Mouse (Mus musculus) granulocyte monocyte progenitor cell, adult 5-6 weeks (primary cell): ENCODE measurements around the gene Tmem238. TPM values are rescaled to one million over a fixed set of nuclear protein-coding genes. Genes with fewer than 3 reads are reported as not detected.
A peak's percentile ranks its signal among the peaks of the same experiment; 100 is the strongest.
"Not testable (repeated sequence)": the region's sequence is repeated elsewhere in the genome, so short reads cannot be mapped to it uniquely, and the experiment has no call there.

Experiments
- ATAC-seq: replicated peaks from 2 replicates; pipeline ENCODE4 v1.8.0; 2016; ENCODE audit warnings: mild to moderate bottlenecking, moderate TSS enrichment, inconsistent platforms; ENCODE audit not compliant: poor library complexity, severe bottlenecking
- total RNA-seq, 2 experiments: library from RNA; stranded (forward) in 1 of 2; stranded (reverse) in 1 of 2; fragments of 200-712, 200-1000 nt in 1 of 2; fragments of >200 nt in 1 of 2; fragmentation: Nextera tagmentation in 1 of 2; gene quantifications; 2 replicates each; pipeline ENCODE4 v1.2.3; 2014 to 2017

Gene Tmem238
- total RNA-seq, 2 experiments from 2014 or later = 6.2 to 7.6 TPM

DNA sequence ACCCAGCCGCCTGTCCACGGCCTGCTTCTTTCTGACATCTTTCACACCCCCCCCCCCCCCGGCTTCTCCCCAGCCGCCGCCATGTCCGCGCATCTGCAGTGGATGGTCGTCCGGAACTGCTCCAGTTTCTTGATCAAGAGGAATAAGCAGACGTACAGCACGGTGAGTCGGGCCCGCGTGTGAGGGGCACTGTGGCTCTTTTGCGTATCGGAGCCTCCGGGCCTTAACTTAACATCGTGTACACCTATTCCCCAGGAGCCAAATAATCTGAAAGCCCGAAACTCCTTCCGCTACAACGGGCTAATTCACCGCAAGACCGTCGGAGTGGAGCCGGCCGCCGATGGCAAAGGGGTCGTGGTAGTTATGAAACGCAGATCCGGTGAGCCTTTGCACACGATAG, 3.8 kb upstream of the Tmem238 start:
- not testable (repeated sequence) for ATAC-seq

DNA sequence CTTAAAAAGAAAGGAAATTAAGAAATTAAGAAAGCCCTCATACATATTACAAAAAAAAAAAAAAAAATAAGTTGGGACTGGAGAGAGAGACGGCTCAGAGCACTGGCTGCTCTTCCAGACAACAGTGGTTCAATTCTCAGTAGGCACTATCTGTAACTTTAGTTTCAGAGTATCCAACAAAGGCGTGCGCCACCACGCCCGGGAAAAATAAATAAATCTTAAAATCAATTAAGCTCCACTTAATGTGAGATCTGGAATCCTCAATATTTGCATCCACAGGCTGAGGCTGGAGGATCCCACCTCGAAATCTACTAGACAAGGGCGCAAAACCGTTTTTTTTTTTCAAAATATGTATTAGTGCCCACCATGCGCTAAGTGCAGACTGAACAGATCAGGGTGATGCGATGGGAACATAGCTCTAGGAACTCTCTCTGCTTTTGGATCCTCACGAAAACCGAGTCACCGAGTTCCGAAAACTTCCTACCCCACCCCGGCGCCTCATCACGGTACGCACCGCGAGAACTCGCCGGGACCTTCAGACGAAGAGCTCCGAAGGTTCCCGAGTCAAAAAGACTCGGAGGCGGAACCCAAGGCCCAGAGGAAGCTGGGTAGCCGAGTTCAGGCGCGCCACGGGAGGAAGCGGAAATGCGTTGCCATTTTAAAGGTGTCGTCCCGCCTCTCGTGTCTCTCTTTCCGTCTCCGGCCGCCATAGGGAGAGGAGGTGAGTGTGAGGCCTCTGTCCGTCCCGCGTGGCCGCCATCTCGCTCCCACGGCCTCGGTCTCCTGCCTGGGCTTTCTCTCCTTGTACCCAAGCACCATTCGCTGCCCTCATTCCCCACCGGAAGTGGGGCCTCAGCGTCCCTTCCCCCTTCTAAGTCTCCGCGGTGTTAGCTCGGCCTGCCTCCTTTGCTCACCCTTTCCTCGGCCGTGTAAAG, 3.1 kb upstream of the Tmem238 start, which contains the start of gene Rpl28:
Rpl28 (plus strand) TSS at position 597 of the 935 bp plus-strand sequence.
- ATAC-seq = peak; percentile 79

DNA sequence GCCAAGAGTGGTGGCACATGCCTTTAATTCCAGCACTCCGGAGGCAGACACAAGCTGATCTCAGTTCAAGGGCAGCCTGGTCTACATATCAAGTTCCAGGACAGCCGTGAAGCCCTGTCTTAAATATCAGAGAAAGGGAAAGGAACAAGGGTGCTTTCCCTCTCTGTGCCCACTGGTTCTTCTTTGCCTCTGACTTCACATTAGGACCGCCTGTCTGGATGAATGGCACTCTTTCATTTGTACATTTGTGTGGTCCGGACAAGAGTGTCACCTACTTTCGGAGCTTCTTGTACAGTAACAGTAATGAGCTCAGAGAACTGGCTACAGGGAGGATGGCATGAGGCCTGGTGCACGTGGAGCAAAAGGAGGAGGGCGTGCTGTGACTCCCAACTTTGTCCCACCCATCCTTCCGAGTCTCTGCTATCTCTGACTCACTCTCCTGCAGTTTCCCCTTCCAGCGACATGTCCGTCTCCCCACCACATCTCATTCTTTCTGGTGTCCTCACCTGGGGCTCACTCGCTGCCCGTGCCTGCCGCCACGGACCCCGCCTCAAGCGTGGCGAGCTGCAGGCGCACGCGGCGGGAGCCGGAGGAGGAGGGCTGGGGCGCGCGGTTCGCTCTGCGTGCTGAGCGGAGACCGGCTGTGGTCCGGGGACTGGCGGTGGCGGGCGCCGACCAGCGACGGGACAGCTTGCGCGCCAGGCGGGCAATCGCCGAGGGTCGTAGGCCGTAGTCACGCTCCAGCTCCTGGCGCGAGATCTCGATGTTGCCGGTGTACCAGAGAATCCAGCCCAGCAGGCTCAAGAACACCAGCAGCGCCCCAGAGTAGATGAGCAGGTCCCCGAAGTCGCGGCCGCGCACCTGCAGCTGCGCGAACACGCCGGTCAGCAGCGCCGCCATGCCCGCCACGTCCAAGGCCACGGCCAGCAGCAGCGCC, 689 bp downstream of the Tmem238 start:
- peak; percentile 32 for ATAC-seq

DNA sequence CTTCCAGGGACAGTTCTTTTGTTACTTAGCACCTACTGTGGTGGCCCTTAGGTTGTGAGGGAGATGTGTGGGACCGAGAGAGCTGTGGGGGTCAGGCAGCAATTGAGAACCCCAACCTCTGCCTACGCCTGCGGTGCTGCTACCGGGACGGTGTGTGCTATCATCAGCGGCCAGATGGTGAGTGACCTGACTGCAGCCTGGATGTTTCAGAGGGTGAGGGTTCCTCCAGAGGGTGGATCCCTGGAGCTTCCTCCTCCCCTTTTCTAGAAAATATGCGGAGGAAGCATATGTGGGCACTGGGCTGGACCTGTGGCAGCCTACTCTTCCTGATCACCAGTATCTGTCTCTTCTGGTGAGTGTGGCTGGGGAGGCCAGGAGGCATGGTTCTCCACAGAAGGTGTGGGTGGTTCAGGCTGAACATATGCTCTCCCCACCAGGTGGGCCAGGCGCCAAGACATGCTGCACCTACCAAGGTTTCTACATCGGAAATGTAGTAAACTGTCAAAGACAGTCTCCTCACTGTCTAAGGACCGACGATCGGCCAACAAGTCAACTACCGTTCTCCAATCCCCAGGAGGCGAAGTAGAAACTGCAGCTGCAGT, 5.7 kb downstream of the Tmem238 start:
- ATAC-seq = no peak

DNA sequence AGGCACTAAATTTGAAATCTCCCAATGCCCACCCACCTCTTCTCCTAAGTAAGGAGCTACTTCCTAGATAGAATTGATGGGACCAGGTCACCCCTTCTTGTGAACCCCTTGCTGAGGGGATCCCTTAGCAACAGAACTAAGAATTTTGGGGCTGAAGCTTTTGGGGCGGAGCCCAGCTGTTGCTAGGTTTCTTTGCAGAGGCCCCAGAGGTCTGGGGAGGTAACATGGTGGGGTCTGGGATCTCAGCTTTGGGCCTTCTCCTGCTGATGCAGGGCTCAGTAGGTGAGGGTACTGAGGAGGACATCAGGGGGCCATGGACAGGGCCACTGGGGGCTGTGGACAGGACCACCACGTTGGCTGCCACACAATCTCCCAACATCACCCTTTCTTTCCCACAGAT, 6.7 kb downstream of the Tmem238 start, which contains the start of the genes Il11 and Tmem190:
Il11 (minus strand) TSS at position 101 of the 400 bp plus-strand sequence.
Tmem190 (plus strand) TSS at position 179 of the 400 bp plus-strand sequence.
- ATAC-seq = no peak

DNA sequence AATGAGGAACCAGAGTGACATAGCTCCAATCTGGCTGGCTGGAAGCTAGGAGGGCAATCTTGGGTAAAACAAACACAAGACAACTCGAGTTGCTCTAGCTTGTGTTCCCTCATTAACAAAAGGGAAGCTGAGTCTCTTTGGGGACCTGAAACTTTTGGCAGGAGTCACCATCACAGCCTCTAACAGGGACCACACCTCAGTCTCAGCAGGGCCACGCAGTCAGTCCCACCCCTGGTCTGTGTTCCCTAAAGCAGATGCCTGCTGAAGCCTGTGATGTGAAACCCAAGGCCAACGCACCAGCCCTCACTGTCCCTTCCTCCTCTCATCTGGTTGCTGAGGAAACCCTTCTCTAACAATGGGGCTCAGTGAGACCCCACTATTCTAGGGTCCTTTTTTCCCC, 7.3 kb downstream of the Tmem238 start:
- peak; percentile 51 for ATAC-seq

DNA sequence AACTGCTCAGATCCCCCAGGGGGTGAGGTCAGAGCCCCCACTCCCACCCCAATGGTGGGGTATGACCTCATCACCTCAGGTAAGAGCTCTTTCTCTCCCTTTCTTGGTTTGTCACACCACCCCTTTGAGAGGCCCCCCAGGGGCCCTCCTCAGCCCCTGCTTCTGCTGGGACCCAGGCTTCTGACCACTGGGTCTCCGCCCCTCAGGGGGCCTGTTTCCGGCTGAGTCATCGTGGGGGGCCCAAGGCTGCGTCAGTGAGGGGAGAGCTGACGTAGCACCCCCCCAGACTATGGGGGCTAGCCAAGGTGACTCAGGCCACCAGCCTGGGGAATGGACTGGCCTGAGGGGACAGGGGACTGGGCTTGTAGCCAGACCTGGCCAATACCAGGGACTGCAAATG, 9.5 kb downstream of the Tmem238 start:
- ATAC-seq = peak; percentile 31

DNA sequence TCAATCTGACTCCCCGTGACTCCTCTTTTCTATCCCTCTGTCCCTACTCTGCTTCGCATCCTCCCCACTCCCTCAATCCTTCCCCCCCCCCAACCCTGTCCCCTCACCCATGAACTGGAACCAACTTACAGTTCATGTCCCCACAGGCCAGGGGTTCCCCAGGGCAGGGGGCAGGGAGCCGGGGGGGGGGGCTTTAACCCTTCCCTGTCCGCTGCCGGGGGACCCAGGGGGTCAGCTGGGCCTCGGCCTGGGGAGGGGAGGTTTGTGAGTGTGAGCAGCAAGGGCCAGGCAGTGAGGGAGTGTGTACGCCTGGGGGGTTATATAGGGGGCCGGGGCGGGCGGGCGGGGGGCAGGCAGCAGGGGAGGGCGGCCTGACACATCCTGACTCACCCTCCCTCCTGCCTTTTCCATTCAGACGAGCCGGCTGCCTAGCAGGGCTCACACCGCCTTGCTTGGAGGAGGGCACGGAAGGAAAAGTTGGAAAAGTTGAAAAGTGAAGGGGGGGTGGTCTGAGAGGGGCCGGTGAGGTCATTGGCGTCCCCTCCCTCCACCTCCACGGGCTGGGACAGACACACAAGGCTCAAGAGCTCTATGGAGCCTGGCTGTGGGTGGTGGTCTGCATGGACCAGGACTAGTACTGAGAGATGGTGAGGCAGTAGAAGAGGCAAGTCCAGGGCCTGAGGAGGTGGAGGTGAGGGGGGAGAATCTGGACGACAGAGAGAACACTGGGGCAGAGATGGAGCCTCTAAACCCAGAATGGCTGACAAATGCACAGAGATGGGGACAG, 11.4 kb downstream of the Tmem238 start:
- no peak for ATAC-seq

DNA sequence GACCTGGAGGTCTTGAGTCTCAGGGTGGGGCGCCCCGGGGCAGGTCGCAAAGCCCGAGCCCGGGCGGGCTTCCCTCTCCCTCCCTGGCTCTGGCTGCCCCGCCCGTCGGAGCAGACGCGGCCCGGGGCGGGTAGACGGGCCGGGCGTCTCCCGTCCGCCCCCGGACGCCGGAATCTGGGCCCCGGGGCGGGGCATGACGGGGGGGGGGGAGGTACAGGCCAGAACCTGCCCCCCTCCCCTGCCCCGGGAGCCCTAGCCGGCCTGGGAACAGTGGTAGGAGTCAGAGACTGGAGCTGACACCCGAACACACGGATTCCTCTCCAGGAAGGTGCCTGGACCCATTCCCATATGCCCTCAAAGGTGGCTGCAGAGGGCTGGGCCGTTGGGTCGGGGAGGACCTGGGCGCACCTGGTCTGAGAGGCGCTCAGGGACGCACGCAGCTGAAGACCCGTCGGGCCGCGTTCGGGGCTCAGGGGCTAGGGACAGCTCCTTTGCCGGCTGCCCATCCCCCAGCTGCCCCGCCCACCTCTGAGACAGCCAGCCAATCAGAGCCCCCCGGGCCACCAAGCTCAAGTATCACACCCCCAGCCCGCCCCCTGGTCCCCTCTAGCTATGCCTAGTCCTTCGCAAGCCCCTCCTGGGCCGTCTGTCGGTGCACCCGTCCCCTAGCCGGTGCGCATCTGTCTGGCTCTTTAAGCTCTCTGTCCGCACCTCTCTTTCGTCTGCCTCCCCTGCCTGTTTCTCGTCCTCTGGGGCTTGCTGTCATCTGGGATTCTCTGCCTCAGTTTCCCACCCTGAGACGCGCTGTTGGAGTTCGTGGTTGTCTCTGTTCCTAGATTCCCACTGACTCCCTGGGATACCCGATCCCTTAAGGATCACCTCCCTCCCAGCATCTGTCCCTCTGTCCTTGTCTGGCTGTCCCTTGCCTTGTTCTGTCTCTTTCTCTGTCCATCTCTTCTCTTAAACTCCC, 12.3 kb downstream of the Tmem238 start:
- ATAC-seq = peak; percentile 39; the same call in 1 of the 2 replicates

DNA sequence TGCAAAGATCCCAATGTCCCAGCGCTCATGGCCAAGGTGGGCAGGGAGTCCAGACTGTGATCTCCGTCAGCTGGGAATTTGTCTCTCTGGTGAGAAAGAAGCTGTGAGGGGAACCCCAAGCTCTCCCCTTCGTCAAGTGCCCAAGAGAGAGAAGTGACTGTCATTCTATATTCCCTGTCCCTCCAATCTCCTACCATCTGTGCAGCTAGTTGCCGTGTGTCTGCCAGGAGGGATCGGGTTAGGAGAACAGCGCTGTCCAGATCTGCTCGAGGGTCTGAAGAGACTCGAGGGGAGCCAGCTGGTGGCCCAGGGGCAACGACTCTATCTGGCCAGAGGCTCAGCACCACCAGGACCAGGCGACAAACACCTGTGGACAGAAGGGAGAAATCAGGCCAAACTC, 13.3 kb downstream of the Tmem238 start:
- ATAC-seq = no peak

DNA sequence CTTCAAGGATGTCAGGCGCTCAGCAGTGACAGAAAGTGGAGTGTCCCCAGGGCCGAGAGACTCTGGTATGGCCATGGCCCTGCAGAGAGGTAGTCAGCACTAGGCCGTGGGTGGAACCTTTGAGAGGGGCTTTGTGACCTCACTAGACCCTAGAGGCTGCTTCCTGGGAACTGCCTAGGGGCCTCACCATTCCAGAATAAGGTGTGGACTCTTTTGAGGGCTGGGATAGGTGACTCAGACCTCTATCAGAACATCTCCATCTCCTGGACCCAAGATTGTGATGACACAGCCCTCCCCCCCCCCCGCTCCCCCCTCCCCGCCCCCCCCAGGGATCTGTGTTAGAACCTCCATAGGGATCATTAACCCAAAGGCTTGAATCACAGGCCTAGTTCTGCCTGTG, 18.3 kb downstream of the Tmem238 start, which contains the start of gene Fam71e2:
Fam71e2 (minus strand) TSS at position 101 of the 400 bp plus-strand sequence.
- ATAC-seq = no peak

DNA sequence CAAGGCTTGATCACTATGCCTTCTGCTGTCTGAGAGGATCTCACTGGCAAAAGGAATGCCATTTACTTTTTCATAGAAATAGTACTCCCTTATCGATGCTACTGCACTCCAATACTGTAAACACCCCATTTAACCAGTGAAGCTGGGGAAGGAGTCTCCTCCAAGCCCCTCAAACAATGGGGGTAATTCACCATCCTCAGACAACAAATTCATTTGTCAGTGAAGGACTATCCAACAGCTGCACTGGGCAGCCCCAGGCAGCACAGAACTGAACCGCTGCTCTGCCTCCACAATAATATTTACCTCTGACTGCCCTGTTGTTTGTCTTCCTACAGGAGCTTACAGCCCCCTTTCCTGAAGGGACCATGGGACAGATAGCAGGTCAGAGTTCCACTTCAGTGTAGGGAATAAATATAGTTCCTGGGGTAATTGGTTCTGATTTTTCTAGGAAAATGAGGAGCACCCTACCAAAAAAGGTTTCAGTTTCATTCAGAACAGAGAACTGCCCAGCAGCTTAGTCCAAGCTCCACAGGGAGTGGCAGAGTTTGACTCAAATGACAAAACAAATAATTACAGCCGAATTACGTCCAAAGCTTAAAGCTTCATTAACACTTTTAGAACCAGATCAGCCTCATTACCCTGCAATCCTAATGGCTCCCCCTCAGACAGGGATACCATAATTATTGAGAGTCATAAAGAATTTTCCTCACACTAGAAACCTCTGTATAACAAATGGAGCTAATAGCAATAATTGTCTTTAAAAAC, 24.3 kb downstream of the Tmem238 start:
- no peak for ATAC-seq

DNA sequence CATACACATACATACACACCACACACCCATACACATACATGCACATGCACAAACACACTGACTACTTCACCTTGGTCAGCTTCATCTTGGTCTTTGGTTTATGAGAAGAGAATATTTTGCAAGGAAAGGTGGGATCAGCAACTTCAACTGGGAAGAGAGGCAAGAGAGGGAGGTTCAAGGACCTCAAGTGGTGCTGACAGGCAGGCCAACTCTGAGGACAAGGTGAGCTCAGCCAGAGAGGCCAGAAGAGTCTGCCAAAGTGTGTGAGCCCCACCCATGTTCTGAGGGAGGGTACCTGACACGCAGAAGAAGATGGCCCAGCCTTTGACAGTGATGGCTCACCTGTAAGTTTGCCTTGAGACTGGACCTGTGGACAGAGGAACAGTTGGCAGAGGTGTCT, 29.8 kb downstream of the Tmem238 start:
- ATAC-seq = no peak

DNA sequence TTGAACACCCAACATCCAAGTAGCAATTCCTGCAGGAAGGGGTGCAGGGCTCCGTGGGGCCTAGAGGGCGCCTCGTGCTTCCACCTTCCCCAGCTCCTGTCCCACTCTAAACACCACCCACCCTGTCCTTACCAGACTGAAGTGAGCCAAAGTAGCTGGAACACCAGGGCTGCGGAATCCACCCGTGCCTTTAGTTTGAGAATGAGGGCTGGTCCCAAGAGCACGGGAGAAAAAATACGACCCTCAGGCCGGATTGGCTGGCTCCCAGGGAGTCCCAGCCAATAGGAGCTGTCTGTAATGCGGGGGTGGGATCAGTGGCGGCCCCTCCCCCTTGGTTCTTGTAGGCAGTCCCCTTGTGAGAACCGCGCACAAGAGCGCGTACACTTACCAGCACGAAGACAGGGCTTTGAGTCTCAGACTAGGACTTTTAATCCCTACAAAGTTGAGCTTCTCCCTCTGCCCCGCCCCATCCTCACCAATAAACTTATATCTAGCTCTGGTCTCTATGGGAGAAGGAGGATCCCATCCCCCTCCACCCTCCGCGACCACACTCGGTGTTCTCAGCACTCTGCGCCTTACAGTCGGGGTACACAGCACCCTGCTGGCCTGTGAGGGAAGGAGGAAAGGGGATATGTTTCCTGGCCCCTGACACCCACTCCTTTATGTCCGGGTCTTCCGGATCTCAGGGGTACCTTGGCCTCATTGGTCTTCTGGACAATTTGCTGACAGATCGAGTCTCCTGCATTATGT, 36.5 kb downstream of the Tmem238 start, which contains the start of gene Cox6b2:
Cox6b2 (minus strand) TSS at position 274 of the 750 bp plus-strand sequence.
- peak; percentile 79 for ATAC-seq

DNA sequence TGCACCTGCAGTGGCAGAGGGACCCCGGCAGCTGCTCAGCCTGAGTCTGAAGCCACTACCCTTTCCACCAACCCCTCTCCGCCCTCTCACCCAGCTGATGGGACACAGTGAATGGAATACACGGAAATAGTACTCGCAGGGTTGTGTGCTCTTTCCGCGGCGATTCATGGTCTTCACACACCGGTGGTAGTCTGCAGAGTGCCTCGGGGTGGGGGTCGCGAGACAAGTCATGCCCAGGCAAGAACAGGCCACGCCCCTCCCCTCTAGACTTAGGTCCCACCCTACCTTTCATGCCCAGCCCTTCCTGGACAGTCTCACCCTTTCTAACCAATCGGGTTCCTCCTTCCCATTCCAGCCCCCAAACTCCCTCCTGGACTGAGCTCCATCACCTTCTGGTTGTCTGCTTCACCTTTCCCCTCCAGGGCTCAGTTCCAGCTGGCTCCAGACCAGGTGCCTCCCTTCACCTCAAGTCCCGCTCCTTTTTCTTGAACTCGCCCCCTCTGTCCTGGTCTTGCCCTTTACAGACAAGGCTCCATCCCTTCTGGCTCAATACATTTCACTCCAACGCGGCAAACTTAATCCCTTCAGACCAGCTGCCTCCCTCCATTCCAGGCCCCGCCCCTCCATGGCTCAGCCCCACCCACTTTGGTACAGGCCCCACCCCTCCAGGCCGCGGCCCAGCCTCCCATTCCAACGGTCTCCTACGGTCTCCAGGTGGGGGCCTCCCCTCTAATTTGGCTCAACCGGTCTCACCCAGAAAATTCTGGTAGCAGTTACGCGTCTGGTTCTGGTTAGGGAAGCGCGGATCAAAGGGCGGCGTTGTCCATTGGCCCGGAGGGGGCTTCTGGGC, 37.3 kb downstream of the Tmem238 start:
- peak; percentile 41 for ATAC-seq

DNA sequence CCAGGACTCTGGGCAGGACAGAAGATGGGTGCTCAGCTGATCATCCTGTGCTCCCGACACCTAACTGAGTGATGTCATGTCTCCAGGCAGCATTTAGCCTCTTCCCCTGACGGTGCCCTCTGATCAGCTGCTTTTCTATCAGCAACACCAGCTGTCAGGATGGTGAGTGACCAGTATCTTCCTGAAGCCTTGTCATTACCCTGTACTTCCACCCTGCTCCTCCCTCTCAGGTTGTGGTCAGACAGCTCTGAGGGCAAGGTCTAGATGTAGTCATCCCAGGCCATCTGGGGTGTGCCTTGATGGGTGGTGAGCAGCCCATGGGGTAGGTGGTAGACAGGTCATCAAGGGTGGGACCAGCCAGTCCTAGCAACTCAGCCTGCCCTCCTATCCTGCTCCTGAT, 40.3 kb downstream of the Tmem238 start:
- ATAC-seq = no peak
